Mouse (Mus musculus): ENCODE data around the gene Fam89b. TPM values are rescaled to one million over a fixed set of nuclear protein-coding genes. Genes with fewer than 3 reads are reported as not detected.
"Not testable (repeated sequence)": the region's sequence is repeated elsewhere in the genome, so short reads cannot be mapped to it uniquely, and the experiment has no call there.

The Fam89b gene
- polyA plus RNA-seq, 1 experiment from 2014 or later = 91.8 TPM

DNA sequence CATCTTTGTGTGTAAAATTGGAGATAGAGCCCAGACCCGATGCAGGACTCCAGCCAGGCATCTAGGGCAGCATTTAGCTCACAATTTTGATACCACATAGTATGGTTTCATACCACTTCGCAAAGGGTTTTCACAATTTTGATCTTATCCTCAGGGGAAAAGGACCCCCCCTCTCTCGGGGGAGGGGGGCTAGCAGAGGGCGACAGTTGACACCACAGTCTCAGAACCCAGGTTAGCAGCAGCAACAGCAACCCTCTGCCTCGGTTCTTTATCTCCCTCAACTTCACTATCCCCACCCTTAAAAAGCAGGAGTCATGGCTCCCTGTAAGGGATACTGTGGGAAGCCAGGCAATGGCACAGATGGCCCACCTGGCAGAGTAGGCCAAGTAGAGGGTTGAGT is 16.2 kb downstream of the Fam89b start:
- no peak for DNase-seq (ENCODE audit: low spot score)

- no peak for DNase-seq (ENCODE audit: low spot score)
These were observed 17.5 kb downstream of the Fam89b start for GRCm38 (mm10) chr19:5711907-5712460.

DNA sequence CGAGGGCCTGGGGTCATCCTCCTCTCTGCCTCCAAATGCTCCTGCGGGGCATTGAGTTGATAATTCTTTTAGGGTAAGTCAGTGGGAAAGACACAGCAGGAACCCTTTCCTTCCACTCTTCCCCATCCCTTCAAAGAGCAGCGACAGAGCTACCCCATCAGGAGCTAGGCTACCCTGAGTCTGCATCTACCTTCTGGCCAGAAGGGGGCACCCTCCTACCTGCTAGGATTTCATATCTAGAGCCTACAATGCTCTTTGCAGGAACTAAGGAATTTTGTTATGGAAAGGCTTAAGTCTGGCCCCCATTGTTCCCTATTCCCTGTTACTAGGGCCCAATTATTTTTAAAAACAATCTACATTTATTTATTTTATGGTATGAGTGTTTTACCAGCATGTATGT is 18.2 kb downstream of the Fam89b start:
- DNase-seq (ENCODE audit: low spot score) = peak; percentile 59

DNA sequence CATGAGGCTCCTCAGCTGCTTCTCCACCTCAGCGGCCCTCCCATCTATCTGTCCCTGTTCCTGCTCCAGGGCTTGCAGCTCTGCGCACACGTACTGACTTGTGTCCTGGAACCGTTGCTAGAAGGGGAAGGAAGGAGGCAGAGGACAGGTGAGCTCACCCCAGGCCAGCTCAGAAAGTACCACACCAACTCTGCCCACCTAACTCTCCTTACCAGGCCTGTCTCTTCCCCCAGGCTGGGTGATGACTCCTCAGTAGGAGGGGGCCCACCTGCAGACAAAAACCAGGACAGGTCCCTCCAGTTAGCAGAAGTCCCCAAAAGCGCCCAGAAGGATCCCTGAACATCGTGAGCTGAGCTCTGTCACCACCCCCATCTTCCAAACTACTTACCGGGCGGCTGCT is 18.9 kb downstream of the Fam89b start:
- DNase-seq (ENCODE audit: low spot score) = no peak

- DNase-seq (ENCODE audit: low spot score) = no peak
These were observed 19.4 kb downstream of the Fam89b start for GRCm38 (mm10) chr19:5710068-5710467.

- DNase-seq (ENCODE audit: low spot score) = peak; percentile 74
These were observed 24.5 kb downstream of the Fam89b start for GRCm38 (mm10) chr19:5704801-5705571.

- DNase-seq (ENCODE audit: low spot score) = no peak
These were observed 25.2 kb downstream of the Fam89b start, which contains the start of gene Kcnk7 for GRCm38 (mm10) chr19:5704163-5704800. Kcnk7 (plus strand) TSS chr19:5704367.

DNA sequence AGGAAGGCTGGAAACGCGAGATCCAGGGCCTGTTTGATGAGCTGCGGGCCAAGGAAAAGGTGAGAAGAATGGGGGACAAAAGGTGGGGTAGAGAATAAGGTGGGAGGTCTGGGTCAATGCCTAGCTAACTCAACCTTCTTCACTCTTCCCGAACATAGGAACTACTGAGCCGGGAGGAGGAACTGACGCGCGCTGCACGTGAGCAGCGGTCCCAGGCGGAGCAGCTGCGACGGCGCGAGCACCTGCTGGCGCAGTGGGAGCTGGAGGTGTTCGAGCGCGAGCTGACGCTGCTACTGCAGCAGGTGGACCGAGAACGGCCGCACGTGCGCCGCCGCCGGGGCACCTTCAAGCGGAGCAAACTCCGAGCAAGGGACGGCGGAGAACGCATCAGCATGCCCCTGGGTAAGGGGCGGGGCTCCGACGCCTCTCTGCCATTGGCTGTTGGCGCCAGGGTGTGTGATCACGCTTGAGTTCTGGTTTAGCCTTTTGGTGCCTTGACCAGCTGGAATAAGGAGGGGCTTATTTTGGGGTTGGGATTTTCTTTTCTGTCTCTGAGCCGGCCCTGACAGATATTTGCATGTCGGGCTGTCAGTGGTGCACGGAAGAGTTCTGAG is 33.5 kb downstream of the Fam89b start:
- no peak for DNase-seq (ENCODE audit: low spot score)

- no peak for DNase-seq (ENCODE audit: low spot score)
These were observed 35.7 kb downstream of the Fam89b start for GRCm38 (mm10) chr19:5693801-5694200.

GRCm38 (mm10) chr19:5692913-5693396 is 36.5 kb downstream of the Fam89b start:
- DNase-seq (ENCODE audit: low spot score) = no peak

DNA sequence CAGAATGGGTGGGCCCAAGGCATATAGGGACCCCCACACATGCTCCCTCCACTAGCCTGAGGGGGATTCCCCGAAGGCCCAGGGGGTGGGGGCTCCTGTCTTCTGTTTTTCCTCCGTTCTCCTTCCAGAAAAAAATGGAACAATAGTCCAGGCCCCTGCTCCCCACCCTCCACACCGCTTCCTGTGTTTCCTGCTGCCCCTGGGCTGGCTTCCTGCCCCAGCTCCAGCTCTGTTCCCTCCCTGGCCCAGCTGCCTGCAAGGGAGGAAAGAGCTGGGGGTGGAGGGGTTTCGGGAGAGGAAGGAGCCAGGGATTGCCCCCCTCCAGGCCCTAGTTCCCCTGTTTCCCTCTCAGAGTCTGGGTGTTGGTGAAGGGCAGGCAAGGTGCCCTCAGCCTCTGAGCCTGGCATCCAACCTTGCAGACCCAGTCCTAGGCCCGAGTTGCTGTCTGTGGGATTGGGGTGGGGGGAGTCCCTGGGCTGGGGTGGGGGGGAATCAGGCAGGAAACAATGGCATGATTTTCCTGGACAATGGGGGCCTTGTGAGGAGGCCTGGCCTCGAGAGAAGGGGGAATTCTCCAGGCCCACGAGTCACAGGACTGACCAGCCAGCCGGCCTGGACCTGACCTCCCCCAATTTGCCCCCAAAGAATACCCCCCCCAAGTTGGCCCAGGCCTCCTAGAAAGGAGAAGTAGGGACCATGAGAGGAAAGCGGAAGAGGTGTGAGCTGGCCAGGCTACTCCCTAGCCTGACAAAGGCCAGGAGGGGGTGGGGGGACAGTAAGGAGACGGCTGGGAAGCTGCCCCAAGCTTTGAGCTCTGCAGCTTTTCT is 37.2 kb downstream of the Fam89b start:
- DNase-seq (ENCODE audit: low spot score) = no peak

GRCm38 (mm10) chr19:5691601-5692000 is 37.9 kb downstream of the Fam89b start:
- DNase-seq (ENCODE audit: low spot score) = no peak

- DNase-seq (ENCODE audit: low spot score) = no peak
These were observed 39.1 kb downstream of the Fam89b start for GRCm38 (mm10) chr19:5690343-5690735.

GRCm38 (mm10) chr19:5689565-5690342 is 39.7 kb downstream of the Fam89b start:
- peak; percentile 91 for DNase-seq (ENCODE audit: low spot score)

DNA sequence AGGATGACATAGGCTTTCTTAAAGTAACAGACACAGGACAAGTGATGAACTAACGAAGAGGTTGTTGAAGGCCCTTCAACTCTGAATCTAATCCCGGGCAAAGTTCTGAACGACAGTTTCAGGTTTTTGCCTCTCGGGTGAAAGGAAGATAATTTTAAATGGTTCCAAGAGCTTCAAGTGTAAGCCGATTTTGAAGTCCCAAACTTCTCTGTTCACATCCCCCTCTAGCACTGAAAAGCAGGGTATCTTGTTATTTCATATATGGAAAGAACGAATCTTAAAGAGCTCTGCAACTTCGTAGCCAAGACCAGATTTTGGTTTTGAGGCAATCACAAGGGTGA is 40.4 kb downstream of the Fam89b start:
- no peak for DNase-seq (ENCODE audit: low spot score)

DNA sequence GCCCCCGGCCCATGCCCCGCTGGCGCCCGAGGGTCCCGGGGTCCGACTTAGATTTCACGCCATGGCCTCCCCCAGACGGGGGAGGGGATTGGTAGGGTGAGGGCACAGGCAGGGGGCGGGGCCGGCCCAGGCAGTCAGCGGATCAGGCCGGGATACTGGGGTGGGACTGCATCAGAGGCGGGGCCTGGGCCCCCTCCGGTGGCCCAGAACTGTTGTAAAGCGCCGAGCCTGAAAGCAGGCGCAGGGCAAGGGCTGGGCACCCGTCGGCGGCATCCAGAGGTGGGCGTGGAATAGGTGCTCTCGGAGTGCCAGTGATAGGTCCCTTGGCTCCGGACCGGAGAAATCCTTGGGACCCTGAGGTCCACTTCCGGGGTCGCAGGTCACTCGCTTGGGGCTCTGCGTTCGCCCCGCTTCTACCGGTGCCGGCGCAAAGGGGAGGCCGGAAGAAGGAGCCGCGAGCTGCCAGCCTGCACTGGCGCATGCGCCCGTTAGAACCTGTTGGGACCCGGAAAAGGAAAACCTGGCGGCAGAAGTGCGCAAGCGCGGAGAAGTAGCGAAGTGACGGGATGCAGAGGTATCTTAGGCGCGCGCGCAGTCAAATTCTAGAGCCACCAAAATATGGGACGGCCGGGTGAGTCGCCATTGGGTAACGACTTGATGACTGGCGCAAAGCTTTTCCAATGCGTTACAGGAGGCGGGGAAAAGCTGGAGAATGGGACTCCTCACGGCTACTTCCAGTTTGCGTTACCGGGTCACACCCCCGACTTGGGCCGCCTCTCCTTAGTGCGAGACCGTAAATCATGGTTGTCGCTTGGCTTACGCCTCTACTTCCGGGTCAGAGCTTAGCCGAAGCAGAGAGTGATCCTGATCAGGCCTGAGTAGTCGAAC is 41.0 kb downstream of the Fam89b start, which contains the start of the genes Map3k11 and Pcnx3:
Gene Map3k11, plus strand, starts transcription at position 543 of the 888 bp plus-strand sequence.
Gene Pcnx3, minus strand, starts transcription at position 709 of the 888 bp plus-strand sequence.
- peak; percentile 99 for DNase-seq (ENCODE audit: low spot score)

- DNase-seq (ENCODE audit: low spot score) = no peak
These were observed 41.7 kb downstream of the Fam89b start for GRCm38 (mm10) chr19:5687738-5688137.

DNA sequence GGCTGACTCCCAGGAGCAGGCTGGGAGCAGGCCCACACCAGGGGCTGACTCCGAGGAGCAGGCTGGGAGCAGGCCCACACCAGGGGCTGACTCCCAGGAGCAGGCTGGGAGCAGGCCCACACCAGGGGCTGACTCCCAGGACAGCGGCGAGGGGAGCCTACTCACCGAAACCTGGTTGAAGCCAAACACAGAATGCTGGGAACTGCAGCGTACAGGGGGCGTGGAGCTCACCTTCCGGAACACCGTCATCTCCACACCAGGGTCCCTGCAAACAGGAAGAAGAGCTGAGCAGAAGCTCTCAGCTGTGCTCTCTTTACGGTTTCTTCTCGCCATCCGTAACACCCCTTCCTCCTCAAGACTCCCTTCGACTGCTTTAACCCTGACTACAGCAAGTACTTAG is 42.5 kb downstream of the Fam89b start:
- not testable (repeated sequence) for DNase-seq (ENCODE audit: low spot score)

GRCm38 (mm10) chr19:5686437-5686836 is 43.0 kb downstream of the Fam89b start:
- DNase-seq (ENCODE audit: low spot score) = no peak

Data from thymus, postnatal 0 days (tissue).